Mouse (Mus musculus): ENCODE data around the gene March9.
"Not testable (repeated sequence)": the region's sequence is repeated elsewhere in the genome, so short reads cannot be mapped to it uniquely, and the experiment has no call there.

Gene March9

DNA sequence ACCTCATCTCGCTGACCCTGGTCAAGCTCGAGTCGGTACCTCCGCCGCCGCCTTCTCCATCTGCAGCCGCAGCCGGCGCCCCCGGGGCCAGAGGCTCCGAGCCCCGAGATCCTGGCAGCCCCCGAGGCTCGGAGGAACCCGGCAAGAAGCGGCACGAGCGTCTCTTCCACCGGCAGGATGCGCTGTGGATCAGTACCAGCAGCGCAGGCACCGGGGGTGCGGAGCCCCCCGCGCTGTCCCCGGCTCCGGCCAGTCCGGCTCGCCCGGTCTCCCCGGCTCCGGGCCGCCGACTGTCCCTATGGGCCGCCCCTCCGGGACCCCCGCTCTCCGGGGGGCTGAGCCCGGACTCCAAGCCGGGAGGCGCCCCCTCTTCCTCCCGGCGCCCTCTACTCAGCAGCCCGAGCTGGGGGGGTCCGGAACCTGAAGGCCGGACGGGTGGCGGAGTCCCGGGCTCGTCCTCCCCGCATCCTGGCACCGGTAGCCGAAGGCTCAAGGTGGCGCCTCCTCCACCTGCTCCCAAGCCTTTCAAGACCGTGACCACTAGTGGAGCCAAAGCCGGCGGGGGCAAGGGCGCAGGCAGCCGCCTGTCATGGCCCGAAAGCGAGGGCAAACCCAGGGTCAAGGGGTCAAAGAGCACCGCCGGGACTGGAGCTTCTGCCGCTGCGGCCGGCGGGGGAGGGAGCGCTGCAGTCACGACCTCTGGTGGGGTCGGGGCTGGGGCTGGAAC lies 19.8 kb upstream of the March9 start:
- DNase-seq (ENCODE audit: low read depth), result no peak

DNA sequence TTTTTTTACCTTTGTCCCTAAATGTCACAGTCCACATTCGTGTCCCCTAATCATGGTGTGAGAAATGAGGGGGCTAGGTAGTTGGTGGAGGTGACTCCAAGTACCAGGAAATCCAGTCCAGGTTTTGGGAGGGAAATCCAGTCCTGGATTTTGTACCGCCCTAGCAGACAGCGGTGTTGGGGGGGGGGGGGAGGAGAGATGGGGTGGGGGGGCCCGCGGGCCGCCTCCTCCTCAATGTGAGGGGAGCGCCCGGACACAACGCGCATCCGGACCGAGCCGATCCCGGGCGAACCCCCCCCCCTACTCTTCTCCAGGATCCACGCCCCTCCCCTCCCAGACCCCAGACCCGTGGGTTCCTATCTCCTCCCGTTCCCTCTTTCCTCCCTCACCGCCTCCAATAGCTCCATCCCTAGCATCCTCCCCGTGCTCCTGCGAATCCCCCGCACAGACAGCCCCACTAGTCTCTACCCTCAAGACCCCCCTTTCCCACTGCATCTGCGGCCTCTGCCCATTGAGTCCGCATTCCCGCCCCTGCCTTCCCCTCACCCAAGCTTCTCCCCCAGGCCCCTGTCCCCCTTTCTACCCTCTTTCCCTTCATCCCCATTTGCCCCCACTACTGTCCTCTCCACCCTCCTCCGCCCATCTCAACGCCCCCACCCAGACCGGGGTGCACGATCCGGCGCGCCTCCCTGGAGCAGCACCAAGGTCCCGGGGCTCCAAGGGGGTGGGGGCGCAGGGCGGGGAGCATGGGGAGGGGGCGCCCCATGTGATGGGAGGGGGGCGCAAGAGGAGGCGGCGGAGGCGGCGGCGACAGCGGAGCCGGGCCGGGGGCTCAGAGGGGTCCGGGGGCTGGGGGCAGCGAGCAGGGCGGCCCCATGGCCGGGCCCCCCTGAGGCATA lies 18.9 kb upstream of the March9 start:
- DNase-seq (ENCODE audit: low read depth), result no peak

DNA sequence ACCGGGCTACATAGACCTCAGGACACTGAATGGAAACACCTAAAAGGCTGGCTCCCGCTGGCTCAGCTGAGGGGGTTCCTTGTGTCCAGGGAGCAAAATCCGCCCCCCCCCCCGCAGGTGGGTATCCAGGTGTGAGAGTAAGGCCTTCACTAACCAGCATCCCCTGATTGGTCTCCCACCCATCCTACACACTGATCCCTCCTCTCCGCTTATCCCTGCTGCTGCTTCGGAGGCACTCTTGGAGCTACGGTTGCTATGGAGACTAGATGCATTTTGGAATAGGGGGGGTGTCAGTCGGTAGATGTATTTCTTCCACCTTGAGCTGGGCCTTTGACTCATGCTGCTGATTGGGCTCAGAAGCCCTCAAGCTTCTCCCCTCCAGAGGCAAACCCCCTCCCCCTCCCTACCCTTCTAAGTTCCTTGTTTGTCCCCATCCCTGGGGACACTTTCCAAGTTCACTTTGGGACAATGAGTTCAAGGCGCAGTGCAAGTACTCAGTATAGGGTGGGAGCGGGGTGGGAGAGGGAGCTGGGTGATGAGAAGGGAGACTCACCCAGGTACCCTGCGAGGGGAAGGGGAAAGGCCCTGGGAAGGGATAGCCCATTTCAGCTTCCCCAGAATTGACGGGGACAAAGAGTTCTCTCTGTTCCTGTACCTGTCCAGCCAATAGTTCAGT lies 18.2 kb upstream of the March9 start:
- no peak for DNase-seq (ENCODE audit: low read depth)

DNA sequence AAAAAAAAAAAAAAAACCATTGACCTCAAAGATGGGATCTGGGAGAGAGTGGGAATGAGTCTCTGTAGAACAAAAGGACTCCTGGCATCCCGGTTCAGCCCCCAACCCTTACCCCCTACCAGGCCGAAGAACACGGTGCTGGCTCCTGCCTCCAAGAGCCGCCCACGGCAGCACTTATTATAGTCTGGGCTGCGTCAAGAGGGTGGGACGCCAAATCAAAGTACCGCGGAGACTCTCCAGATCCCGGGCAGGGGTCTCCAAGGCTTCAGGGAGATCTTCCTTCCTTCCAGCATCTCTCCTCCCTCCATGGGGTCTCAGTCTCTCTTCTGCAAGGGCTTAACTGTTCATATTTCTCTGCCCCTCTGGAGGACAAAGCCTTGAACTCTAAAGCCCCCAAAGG lies 17.5 kb upstream of the March9 start:
- no peak for DNase-seq (ENCODE audit: low read depth)

DNA sequence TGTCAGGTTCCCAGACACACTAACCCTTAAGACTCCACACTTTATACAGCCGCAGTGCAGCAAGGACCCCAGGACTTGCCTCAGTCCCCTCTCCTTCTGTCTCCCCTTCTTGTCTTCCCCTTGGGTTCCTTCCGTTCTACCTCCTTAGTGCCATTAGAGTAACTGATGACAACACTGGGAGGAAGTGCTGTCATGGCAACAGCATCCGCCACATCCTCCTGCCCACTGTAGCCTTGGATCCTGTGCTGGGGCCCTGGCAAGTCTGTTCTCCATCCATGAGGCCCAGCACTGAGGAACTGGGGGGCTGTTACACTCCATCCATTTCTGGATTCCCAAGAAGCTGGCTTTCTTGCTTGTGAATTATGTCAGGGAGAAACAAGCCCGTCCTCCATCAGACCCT lies 16.1 kb upstream of the March9 start:
- DNase-seq (ENCODE audit: low read depth), result no peak

DNA sequence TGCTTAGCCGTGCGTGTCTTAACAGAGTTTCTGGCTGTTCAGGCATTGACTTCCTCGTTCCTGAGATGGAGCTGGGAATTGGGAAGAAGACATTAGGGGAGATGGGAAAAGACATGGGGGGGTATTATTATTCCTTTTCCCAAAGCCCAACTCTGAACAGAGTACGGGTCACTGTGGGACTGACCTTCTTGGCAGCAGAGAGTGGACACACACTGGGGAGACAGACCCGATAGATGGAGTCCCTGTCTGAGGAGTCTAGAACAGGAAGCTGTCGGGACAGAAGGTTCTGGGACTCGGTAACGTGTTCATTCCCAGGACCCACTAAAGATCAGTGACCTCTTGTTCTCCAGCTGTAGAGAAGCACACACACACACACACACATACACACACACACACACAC lies 15.7 kb upstream of the March9 start:
- no peak for DNase-seq (ENCODE audit: low read depth)

DNA sequence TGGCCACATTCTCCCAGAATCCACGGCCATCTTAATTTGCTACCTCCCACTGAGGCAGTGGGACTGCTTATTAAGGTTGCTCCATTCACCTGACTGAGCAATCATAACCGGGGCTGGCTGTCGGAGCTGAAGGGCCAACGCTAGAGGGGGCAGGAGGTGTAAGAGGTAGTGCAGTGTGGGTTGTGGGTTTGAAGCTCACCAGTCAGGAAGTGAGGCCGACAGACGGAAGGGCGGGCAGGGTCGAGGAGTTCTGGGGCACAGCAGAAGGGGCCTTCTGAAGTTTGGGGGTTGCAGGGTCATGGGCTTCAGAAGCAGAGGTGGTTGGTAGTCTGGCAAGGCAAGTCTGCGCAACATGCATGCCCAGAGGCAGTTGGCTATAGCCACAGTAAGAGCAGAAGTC lies 15.1 kb upstream of the March9 start, which contains the start of gene Agap2:
Agap2 (plus strand) TSS at position 205 of the 400 bp plus-strand sequence.
- no peak for DNase-seq (ENCODE audit: low read depth)

DNA sequence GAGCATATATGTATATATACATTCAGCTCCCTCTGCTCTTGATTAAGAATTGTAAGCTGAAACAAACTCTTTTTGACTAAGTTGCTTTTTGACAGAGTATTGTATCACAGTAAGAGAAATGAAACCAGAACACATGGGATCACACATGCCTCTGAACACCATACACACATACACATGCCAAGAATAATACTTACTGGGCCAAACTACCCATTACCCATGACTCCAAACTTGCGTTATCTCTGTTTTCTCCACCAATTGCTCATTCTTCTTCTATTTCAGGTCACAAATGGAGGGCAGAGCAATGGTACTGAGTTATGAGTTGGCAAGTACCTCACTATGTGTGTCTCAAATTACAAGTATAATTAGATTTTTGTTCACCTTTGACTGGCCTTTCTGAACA lies 14.0 kb upstream of the March9 start:
- DNase-seq (ENCODE audit: low read depth), result no peak

DNA sequence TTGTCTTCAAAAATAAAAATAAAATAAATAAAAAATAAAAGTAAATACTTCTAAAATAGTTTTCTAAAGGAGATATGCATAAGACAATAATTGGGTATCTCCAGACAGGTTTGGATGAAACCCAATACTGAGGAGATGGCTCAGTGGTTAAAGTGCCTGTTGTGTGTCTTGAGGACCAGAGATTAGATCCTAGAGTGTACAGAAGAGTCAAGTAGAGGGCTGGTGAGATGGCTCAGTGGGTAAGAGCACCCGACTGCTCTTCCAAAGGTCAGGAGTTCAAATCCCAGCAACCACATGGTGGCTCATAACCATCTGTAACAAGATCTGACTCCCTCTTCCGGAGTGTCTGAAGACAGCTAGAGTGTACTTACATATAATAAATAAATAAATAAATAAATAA lies 13.0 kb upstream of the March9 start:
- not testable (repeated sequence) for DNase-seq (ENCODE audit: low read depth)

DNA sequence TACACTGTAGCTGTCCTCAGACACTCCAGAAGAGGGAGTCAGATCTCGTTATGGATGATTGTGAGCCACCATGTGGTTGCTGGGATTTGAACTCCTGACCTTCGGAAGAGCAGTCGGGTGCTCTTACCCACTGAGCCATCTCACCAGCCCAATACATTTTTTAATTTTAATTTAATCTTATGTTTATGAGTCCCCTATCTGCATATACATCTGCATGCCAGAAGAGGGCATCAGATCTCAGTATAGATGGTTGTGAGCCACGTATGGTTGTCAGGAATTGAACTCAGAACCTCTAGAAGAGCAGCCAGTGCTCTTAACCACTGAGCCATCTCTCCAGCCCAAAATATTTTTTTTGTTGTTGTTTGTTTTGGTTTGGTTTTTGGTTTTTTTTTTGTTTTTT lies 12.3 kb upstream of the March9 start:
- DNase-seq (ENCODE audit: low read depth), result not testable (repeated sequence)

DNA sequence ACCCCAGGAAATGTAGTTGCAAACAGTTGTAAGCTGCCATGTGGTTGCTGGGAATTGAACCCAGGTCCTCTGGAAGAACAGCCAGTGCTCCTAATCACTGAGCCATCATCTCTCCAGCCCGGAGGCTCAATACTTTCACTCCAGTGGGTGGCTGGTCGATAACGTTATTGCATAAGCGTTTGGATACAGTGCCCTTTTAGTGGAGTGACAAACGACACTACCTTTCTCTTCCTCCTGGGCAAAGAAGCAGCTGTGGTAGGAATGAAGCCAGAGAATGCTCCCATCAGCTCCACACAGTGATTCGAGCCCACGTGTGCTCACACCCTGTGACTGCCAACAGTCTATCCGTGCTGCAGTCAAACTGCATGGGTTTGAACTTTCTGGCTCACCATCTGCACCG lies 11.2 kb upstream of the March9 start:
- DNase-seq (ENCODE audit: low read depth), result no peak

DNA sequence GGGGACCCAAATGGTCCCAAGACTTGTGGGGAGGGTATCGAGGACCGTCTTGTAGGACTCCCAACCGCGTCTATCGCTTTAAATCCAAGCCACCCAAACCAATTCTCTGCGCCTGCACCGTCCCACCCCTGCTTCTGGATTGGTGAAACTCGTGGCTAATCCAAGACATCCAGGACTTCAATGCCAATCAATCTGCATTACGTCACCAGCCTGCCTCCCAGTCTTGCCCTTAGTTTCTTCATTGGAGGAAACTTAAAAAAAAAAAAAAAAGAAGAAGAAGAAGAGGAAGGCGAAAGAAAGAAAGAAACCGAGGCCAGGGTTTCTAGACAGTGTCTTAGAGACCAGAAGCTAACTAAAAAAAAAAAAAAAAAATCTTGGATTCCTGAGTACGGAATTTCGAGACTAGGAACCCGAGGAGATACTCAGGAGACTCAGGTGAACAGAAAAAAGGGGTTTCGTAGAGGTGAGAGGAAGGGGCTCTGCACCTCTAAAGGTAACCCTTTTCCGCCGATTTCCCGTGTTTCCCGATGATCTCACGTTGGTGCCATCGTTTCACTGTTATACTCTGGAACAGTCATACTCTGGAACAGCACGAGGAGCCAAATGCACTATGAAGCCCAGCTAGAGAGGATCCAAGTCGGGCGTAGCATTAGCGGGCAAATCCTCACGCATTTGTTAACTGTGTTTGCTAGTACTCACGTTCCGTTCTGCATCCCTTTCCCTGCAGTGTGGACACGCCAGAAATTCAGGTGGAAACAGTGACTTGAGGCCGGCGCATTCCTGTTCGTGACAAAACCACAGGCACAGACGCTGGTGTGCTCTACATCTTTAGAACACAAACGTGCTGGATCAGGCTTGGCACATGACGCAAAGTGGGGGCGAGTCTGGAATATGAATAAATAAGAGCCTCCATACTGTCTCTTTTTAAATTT lies 10.5 kb upstream of the March9 start, which contains the start of gene Tspan31:
Tspan31 (minus strand) TSS at position 75 of the 932 bp plus-strand sequence.
- peak; percentile 92 for DNase-seq (ENCODE audit: low read depth)

DNA sequence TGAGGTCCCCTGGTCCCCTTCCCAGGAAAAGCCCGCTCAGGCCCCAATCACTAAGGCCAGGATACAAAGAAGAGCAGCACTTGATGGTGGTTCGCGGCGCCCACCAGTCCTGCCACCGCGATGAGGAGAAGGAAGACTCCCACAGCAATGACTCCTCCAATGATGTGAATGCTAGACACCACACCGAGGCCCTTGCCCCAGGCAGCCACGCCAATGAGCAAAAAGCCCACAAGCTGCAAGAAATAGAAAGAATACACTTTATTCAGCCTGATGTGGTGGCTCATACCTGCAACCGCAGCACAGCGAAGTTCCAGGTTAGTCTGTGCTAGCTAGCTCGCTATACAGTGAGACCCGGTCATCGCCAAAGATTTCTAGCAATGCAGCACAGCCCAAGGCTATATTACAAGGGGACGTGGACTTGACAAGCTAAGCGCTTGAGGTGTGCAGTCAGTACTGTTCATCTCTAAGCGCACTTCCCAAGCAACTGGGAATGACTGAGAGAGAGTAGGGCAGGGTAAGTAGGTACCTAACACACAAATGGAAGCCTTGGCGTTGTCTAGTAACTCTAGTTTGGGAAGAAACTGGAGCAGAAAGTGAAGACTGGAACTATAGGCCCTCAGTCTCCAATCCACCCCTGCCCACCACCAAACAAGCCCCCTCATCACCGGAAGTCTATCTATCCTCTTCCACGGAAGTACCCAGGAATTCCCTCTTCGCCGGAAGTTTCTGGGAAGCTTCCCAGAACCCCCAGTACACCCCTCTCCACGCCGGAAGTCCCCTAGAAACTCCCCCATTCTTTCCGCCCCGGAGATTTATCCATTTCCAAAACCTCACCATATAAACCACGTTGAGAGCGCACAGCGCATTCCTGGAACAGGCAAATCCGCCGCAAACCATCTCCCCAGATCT lies 9.6 kb upstream of the March9 start:
- no peak for DNase-seq (ENCODE audit: low read depth)

DNA sequence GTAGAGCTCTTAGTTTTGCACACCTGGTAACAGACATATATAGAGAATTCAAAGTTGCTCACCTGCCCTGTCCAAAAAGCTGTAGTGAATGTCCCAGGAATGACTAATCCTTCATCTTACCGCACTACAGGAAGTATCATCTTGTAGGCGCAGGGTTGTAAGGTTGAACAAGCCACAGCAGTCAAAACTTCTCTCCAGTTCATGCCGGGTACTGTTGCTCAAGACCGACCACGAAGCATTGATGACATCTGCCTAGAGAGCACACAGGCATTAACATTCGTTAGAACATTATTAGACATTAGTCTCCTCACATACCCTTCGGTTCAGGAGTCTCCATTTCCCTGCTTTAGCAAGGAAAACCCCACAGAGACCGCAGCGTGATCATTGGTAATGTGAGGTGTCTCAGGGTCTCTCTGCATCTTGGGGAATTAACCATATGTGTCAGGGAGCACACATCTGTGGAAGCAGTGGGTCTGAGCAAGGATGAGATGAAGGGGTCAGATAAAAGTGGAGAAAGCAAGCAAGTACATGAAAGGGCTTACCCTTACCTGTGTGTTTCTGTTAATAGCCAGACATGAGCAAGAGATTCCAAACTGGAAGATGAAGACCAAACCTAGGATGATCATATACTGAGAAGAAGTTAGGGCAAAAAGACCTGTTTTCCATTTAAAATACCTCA lies 8.5 kb upstream of the March9 start:
- DNase-seq (ENCODE audit: low read depth), result no peak

DNA sequence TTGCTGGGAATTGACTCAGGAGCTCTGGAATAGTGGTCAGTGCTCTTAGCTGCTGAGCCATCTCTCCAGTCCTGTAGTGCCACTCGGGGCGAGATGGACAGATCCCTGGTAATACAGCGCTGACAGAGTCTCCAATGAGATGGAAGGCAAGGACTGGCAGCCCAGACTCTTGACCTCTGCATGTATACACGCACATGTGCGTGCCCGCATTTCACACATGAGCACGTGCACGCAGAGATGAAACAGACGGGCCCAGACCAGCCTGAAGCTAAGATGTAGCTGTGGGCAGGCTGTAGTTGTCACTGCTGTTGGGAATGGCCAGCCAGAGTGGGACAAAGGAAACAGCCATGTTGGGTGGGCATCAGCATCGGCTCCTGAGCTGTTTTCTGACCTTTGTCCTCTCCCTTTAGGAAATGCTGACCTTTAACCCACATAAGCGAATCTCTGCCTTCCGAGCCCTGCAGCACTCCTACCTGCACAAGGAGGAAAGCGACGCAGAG lies 6.6 kb upstream of the March9 start:
- no peak for DNase-seq (ENCODE audit: low read depth)

DNA sequence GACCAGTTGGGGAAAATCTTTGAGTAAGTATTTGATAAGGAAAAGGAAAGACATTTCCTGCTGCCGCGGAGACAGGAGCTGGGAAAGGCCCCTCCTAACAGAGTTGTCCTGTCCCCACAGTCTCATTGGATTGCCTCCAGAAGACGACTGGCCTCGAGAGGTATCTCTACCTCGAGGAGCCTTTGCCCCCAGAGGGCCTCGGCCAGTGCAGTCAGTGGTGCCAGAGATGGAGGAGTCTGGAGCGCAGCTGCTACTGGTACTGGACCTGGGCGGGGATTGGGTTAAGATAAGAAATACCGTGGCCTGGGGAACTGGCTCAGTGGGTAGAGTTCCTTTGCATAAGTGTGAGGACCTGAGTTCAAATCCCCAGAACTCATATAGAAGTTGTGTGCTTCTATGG lies 6.0 kb upstream of the March9 start:
- DNase-seq (ENCODE audit: low read depth), result no peak

DNA sequence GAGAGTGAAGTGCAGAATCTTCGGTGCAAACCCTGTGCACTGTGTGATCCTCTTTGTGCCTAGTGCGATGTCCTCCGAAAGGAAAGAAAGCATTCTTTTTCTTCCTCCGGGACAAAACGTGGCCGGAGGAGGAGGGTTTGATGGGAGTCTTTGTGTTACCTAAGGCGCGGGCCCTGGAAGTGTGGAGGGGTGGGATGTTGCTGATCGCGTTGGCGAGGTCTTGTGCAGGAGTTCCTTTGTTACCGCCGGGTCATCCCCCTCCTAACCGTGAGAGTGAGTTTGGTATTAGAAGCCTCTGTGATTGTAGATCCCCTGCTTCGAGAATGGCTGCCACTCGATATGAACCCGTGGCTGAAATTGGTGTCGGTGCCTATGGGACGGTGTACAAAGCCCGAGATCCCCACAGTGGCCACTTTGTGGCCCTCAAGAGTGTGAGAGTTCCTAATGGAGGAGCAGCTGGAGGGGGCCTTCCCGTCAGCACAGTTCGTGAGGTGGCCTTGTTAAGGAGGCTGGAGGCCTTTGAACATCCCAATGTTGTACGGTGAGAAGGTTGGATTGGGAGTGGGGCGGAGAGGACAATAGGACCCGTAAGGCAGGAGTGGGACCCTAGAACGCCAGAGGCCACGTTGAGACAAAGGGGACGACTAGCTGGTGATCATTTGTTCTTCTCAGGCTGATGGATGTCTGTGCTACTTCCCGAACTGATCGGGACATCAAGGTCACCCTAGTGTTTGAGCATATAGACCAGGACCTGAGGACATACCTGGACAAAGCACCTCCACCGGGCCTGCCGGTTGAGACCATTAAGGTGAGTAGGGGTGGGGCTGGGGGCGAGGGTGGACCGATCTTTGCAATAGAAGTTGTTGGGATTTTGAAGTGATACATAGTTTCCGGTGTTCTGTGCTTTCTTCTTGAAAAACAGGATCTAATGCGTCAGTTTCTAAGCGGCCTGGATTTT lies 4.2 kb upstream of the March9 start:
- no peak for DNase-seq (ENCODE audit: low read depth)

DNA sequence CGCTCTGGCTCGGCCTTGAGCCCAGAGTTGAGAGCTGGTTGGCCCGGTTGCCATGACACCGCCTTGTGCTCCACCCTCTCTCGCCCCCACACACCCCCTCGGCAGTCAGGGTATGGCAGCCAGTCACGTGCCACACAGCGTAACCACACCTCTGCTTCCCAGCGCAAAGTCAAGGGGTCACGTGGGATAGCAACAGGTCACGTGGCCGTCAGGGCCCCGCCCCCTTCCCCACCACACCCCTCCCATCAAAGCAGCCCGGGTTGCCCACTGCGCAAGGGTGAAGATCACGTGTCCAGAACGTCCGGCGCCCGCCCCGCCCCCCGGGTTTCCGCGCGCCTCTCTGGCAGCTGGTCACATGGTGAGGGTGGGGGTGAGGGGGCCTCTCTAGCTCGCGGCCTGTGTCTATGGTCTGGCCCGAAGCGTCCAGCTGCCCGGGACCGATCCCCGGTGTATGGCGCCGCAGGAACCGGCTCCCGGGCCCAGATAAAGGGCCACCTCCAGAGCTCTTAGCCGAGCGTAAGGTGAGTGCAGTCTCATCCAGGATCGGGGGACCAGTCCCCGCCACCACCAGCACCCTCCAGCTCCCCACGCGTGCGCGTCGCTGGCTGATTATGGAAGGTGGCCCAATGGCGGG lies 3.4 kb upstream of the March9 start, which contains the start of gene Cdk4:
Cdk4 (plus strand) TSS at position 296 of the 634 bp plus-strand sequence.
- DNase-seq (ENCODE audit: low read depth), result peak; percentile 98

Measured in fibroblast of lung, adult 2 months (primary cell).